Mouse (Mus musculus): Measurements from ENCODE around the gene Zfp641. TPM values are rescaled to one million over a fixed set of nuclear protein-coding genes. Genes with fewer than 3 reads are reported as not detected.

Gene Zfp641
- total RNA-seq (2021), result 1 to 10 TPM; 6.9 to 7.0 TPM
- long read RNA-seq, experiment 1, full-length matches to known transcripts, result 3 of 5 reads
- long read RNA-seq, experiment 1, partial matches to known transcripts, result 0 of 5 reads
- long read RNA-seq, experiment 1, other reads (novel, unspliced or antisense), result 2 of 5 reads
- long read RNA-seq, experiment 2, full-length matches to known transcripts, result 3 of 6 reads
- long read RNA-seq, experiment 2, partial matches to known transcripts, result 1 of 6 reads
- long read RNA-seq, experiment 2, other reads (novel, unspliced or antisense), result 2 of 6 reads

GRCm38 (mm10) chr15:98295628-98296551, at the start of gene Zfp641:
TSS of gene Zfp641 (minus strand) at chr15:98296161.
- DNase-seq (ENCODE audit: low spot score in 2 of 2), result peak; percentile 39 to 51
- intact Hi-C loops (cut with DNase I), result loop anchor here (10.0 kb wide), 1 partner anchor 111 kb away; no protein-coding TSS in a partner anchor

GRCm38 (mm10) chr15:98340887-98341286, 44.9 kb upstream of the Zfp641 start, which contains the start of gene Olfr284:
TSS of gene Olfr284 (minus strand) at chr15:98340987.
- intact Hi-C loops (cut with DNase I), result no loop called here

GRCm38 (mm10) chr15:98317177-98317724, 21.3 kb upstream of the Zfp641 start, which contains the start of gene Olfr285:
TSS of gene Olfr285 (minus strand) at chr15:98317353.
- intact Hi-C loops (cut with DNase I), result no loop called here
- DNase-seq (ENCODE audit: low spot score in 2 of 2), result no peak

More at GRCm38 (mm10) chr15:98340887-98341286, 44.9 kb upstream of the Zfp641 start, which contains the start of gene Olfr284:
- DNase-seq (ENCODE audit: low spot score in 2 of 2), result no peak

GRCm38 (mm10) chr15:98315703-98316102, 19.7 kb upstream of the Zfp641 start:
- intact Hi-C loops (cut with DNase I), result no loop called here
- no peak for DNase-seq (ENCODE audit: low spot score in 2 of 2)

GRCm38 (mm10) chr15:98293651-98294050, 2.3 kb downstream of the Zfp641 start:
- DNase-seq (ENCODE audit: low spot score in 2 of 2), result no peak
- intact Hi-C loops (cut with DNase I), result loop anchor here (10.0 kb wide), 1 partner anchor 109 kb away; no protein-coding TSS in a partner anchor

GRCm38 (mm10) chr15:98288566-98288965, 7.4 kb downstream of the Zfp641 start:
- DNase-seq (ENCODE audit: low spot score in 2 of 2), result no peak
- intact Hi-C loops (cut with DNase I), result no loop called here

GRCm38 (mm10) chr15:98286418-98286817, 9.5 kb downstream of the Zfp641 start:
- no peak for DNase-seq (ENCODE audit: low spot score in 2 of 2)
- intact Hi-C loops (cut with DNase I), result no loop called here

GRCm38 (mm10) chr15:98257776-98258175, 38.2 kb downstream of the Zfp641 start:
- intact Hi-C loops (cut with DNase I), result no loop called here
- DNase-seq (ENCODE audit: low spot score in 2 of 2), result no peak

- intact Hi-C loops (cut with DNase I), result no loop called here
- DNase-seq (ENCODE audit: low spot score in 2 of 2), result no peak
Measured at GRCm38 (mm10) chr15:98257193-98257592, 38.8 kb downstream of the Zfp641 start, which contains the start of gene H1fnt. TSS of gene H1fnt (minus strand) at chr15:98257293.

GRCm38 (mm10) chr15:98256271-98256670, 39.7 kb downstream of the Zfp641 start:
- DNase-seq (ENCODE audit: low spot score in 2 of 2), result no peak
- intact Hi-C loops (cut with DNase I), result no loop called here

Other genes starting within 250 kb of the Zfp641 start
- gene Pfkm, start 203.6 kb downstream of the Zfp641 start, total RNA-seq (2021), result 100 to 1,000 TPM; 349 to 369 TPM
- 10 to 100 TPM; 11.8 to 13.7 TPM for gene Senp1, start 202.4 kb downstream of the Zfp641 start, total RNA-seq (2021)
- gene Asb8, start 130.5 kb downstream of the Zfp641 start, total RNA-seq (2021), result 10 to 100 TPM; 43.4 to 45.4 TPM
- 10 to 100 TPM; 28.3 TPM for gene Ccdc184, start 129.0 kb downstream of the Zfp641 start, total RNA-seq (2021)
- not detected for gene Olfr288, start 100.6 kb downstream of the Zfp641 start, total RNA-seq (2021)
- gene Gm44579, start 75.2 kb downstream of the Zfp641 start, total RNA-seq (2021), result not detected
- gene Olfr287, start 75.1 kb downstream of the Zfp641 start, total RNA-seq (2021), result 1 to 10 TPM; 1.8 to 2.4 TPM
- gene Olfr286, start 61.7 kb downstream of the Zfp641 start, total RNA-seq (2021), result not detected
- not detected for gene H1fnt, start 38.9 kb downstream of the Zfp641 start, total RNA-seq (2021)
- not detected for gene Olfr285, start 21.2 kb upstream of the Zfp641 start, total RNA-seq (2021)
- not detected for gene Olfr284, start 44.8 kb upstream of the Zfp641 start, total RNA-seq (2021)
- not detected for gene Olfr283, start 84.8 kb upstream of the Zfp641 start, total RNA-seq (2021)
- not detected for gene Olfr282, start 135.1 kb upstream of the Zfp641 start, total RNA-seq (2021)
- gene Olfr281, start 156.4 kb upstream of the Zfp641 start, total RNA-seq (2021), result not detected
- gene OR5BS1P, start 173.7 kb upstream of the Zfp641 start, total RNA-seq (2021), result not detected
- not detected for gene Lalba, start 186.6 kb upstream of the Zfp641 start, total RNA-seq (2021)
- under 1 TPM in 1 of 2 experiments, not detected in 1; 0.11 TPM for gene Olfr279, start 196.2 kb upstream of the Zfp641 start, total RNA-seq (2021)
- gene Kansl2, start 238.1 kb upstream of the Zfp641 start, total RNA-seq (2021), result 10 to 100 TPM; 59.5 to 61.0 TPM